Mouse (Mus musculus) thymus, adult 2 months (tissue): Measurements from ENCODE around the gene Sbk1. TPM values are rescaled to one million over a fixed set of nuclear protein-coding genes. Genes with fewer than 3 reads are reported as not detected.

Experiments used
- DNase-seq: peaks from one replicate; pipeline ENCODE4 v3.0.0; 2021
- H3K27ac ChIP-seq: fragments of 200-500 bp; 2 replicates; pipeline ENCODE4 v1.5.1; 2012; ENCODE audit warnings: low read length, control low read depth; ENCODE audit not compliant: control insufficient read depth, insufficient read depth
- H3K27me3 ChIP-seq: fragments of 200-500 bp; 2 replicates; pipeline ENCODE4 v1.6.1; 2012; ENCODE audit warnings: mild to moderate bottlenecking, low read length, moderate library complexity, mixed read lengths; ENCODE audit not compliant: control insufficient read depth, insufficient read depth
- H3K36me3 ChIP-seq: fragments of 200-500 bp; 2 replicates; pipeline ENCODE4 v1.6.1; 2012; ENCODE audit warnings: mild to moderate bottlenecking, low read length, moderate library complexity; ENCODE audit not compliant: control insufficient read depth, insufficient read depth
- H3K4me1 ChIP-seq: fragments of 200-500 bp; replicated peaks from 2 replicates; pipeline ENCODE4 v1.6.1; 2012; ENCODE audit warnings: low read length; ENCODE audit not compliant: control insufficient read depth, insufficient read depth
- H3K4me3 ChIP-seq: fragments of 200-500 bp; 2 replicates; pipeline ENCODE4 v1.5.1; 2012; ENCODE audit warnings: mild to moderate bottlenecking, low read length, control low read depth, moderate library complexity; ENCODE audit not compliant: control insufficient read depth, insufficient read depth
- CTCF ChIP-seq: fragments of 200-500 bp; IDR thresholded peaks from 2 replicates; pipeline ENCODE4 v1.5.1; 2012; ENCODE audit warnings: mild to moderate bottlenecking, control low read depth, low read length, moderate library complexity, borderline replicate concordance; ENCODE audit not compliant: control insufficient read depth, poor library complexity, insufficient read depth; ENCODE audit errors: extremely low read depth
- POLR2A ChIP-seq: fragments of 200-500 bp; IDR thresholded peaks from 2 replicates; pipeline ENCODE4 v1.6.1; 2012; ENCODE audit warnings: mild to moderate bottlenecking, low read length, control low read depth, moderate library complexity; ENCODE audit not compliant: control insufficient read depth, poor library complexity, insufficient read depth; ENCODE audit errors: extremely low read depth
- WGBS: fragments of 180-500 bp; shearing (Covaris S2); methylation state at CpG from one replicate; pipeline ENCODE4 v1.1.7; 2018; 5-methylcytosine and 5-hydroxymethylcytosine counted together
- polyA plus RNA-seq: library from polyadenylated mRNA; depleted of rRNA; stranded (reverse); fragments of >200 nt; gene quantifications from 2 replicates; pipeline ENCODE4 v1.2.3, GENCODE M21; 2012

The Sbk1 gene
- polyA plus RNA-seq, 1 experiment: 82.0 TPM

DNA sequence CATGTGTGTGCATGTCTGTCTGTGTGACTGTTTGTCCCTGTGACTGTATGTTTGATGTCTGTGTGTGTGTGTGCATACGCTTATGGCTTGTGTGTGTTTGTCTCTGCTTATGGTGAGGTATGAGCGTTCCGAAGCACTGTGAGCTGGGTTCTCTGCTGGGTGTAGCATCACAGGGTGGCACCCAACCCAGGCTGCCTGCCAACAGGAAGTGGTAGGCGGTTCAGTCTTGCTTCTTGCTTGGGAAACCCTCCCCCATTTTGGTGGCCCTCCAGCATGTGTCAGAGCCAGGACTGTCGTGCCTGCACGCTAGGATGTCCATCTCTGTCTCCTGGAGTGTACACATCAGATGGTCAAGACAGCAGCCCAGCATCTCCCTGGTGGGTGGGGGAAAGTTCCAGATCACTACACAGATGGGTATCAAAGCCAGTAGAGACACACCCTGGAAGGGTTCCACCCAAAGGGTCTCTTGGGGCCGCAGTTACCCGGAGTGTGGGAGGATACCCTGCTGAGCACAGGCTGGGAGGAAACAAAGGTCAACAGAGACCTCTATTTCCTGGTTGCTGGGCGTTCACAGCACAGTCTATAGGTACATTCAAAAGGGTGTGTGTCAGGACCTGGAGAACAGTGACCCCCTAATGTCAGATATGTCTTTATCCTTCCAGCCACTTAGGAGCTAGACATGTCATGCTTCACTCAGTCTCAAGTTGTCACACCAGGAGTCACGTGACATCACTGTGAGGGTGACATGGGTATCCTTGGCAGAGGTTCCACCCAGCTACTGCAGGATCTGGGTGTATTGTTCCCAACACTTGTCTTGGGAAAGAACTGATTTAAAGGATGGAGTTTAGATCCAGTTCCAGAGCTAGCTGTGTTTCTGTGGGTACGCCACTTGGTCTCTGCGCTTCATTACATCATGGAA is 13.1 kb downstream of the Sbk1 start:
- WGBS: 27% methylated on average over 12 of the region's 12 CpGs
- Histone ChIP-seq H3K4me1 (peaks cover 56% of the 10 kb centered on the region), H3K27me3 (no peaks in the 10 kb centered on the region), H3K36me3 (no peaks in the 10 kb centered on the region), H3K27ac (peak overlapping the region; percentile 84), H3K4me3 (no peak overlapping the region)
- DNase-seq: peak; percentile 85
- TF ChIP-seq POLR2A (no peak), CTCF (no peak)

DNA sequence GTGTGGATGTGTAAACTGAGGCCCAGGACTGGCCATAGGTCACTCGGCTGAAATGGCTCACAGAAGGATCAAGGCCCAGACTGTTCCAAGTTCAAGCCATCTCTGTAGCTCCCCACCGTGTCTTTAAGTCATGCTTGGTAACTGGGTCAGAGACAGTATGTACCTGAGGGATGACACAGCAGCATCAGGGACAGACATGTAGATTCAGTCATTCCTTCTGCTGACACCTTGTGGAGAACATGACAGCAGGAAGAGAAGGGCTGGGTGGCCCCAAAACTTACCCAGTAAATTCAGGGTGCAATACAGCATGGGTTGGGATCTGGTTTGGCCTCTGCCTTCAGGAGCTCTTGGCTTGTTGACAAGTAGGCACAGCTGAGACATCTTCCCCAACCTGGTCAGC is 13.9 kb downstream of the Sbk1 start:
- DNase-seq: peak; percentile 21
- TF ChIP-seq POLR2A (no peak), CTCF (no peak)
- H3K27me3 ChIP-seq: no peaks in the 10 kb centered on the region
- peaks cover 56% of the 10 kb centered on the region for H3K4me1 ChIP-seq
- H3K4me3 ChIP-seq: no peak overlapping the region
- peaks cover 6% of the 10 kb centered on the region for H3K36me3 ChIP-seq
- 65% methylated on average over 2 of the region's 2 CpGs for WGBS
- H3K27ac ChIP-seq: no peak overlapping the region

DNA sequence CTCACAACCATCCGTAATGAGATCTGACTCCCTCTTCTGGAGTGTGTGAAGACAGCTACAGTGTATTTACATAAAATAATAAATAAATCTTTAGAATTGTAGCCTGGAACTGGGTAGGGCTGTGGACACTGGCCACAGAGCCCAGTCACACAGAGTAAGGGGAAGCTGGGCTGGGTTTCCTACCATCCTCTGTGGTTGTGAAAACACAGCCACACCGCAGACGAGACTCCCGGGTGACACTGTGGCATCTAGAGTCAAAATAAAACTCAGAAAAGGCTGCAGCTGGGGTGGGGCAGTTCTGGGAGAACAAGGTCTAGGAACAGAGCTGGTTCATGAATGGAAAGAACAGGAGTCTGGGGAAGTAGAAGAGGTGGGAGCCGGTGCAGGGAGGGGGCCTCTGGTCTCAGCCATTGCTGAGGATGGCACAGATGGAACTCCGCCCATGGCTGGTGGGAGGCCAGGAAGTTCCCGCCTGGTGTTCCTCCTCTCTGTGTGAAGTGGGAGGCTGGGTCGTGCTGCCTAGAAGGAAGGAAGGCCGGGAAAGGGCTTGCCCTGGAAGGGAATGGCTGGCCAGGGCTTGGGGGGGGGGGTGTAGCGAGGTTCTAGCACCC is 15.2 kb downstream of the Sbk1 start:
- Histone ChIP-seq H3K4me3 (no peak overlapping the region), H3K27me3 (no peaks in the 10 kb centered on the region), H3K36me3 (peaks cover 18% of the 10 kb centered on the region), H3K27ac (no peak overlapping the region), H3K4me1 (peaks cover 56% of the 10 kb centered on the region)
- whole genome bisulfite sequencing: 52% methylated on average over 10 of the region's 10 CpGs
- TF ChIP-seq CTCF (no peak), POLR2A (no peak)
- peak; percentile 15 for DNase-seq

DNA sequence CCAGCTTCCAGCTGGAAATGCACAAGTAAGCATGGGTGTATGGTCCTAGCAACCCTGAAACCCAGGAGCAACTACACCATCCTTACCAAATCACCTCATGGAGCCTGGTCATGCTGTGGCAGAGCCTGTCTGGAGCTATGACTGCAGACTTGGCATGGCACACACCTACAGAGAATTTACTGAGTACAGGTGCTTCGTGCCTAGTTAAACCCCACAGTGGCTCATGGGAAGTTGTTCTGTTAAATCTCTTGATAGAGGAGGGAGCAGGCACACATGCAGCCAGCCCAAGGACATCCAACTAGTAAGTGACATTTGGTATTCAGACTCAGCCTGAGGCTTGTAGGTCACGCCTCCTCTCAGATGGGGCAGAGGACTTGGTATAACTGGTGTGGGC is 15.7 kb downstream of the Sbk1 start:
- DNase-seq: no peak
- peaks cover 23% of the 10 kb centered on the region for H3K36me3 ChIP-seq
- WGBS: 90% methylated on average over 2 of the region's 2 CpGs
- H3K4me3 ChIP-seq: no peak overlapping the region
- TF ChIP-seq CTCF (no peak), POLR2A (no peak)
- no peak overlapping the region for H3K27ac ChIP-seq
- no peaks in the 10 kb centered on the region for H3K27me3 ChIP-seq
- peaks cover 55% of the 10 kb centered on the region for H3K4me1 ChIP-seq

DNA sequence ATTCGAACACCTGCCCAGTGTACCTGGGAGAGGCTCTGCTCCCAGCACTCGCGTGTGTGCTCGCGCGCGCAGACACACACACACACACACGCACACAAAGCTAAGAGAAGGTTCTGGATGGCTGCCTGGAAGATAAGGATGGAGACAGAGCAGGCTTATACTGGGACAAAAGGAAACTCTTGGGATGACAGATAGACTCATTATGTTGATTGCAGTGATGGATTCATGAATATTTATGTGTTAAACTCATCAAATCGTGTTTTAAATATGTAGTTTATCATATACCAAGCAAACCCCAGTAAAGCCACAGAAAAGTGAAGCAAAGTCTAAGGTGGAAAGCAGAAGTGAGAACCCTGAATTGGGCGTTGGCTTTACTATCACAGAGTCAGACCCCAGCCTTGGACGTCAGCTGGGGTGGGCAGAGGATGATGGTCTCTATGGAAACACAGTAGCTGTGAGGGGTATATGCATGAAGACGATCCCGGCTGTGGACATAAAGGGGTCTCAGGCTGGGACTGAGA is 16.2 kb downstream of the Sbk1 start:
- no peak for DNase-seq
- TF ChIP-seq POLR2A (no peak), CTCF (no peak)
- Histone ChIP-seq H3K27ac (no peak overlapping the region), H3K4me3 (no peak overlapping the region), H3K4me1 (peaks cover 50% of the 10 kb centered on the region), H3K36me3 (peaks cover 23% of the 10 kb centered on the region), H3K27me3 (no peaks in the 10 kb centered on the region)
- WGBS: 86% methylated on average over 13 of the region's 13 CpGs

GRCm38 (mm10) chr7:126289371-126289770 is 17.0 kb downstream of the Sbk1 start:
- H3K4me1 ChIP-seq: peaks cover 44% of the 10 kb centered on the region
- no peak overlapping the region for H3K4me3 ChIP-seq
- no peak for DNase-seq
- no peaks in the 10 kb centered on the region for H3K27me3 ChIP-seq
- WGBS: 95% methylated on average over 7 of the region's 7 CpGs
- H3K27ac ChIP-seq: no peak overlapping the region
- H3K36me3 ChIP-seq: peaks cover 23% of the 10 kb centered on the region
- TF ChIP-seq CTCF (no peak), POLR2A (no peak)
